In the genomic region with DNA sequence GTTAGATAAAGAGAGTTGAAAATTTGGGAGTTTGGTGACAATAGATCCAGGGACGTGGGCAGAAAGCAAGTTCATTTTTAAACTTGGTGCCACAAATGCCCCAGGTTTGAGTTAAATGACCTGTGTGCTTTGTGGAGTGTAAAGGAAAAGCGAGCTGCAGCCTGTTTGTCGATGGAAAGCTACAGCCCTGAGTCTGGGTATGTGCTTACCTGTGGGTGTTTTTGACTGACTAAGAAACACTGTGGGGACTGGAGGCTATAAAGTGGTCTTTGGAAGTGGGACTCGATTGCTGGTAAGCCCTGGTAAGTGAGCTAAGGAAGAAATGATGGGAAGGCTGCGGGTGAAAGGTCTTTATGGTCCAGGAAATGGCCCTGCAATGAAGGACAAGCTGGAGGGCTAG, we compare ENCODE assay signal across 21 mouse cellular contexts. TPM values are rescaled to one million over a fixed set of nuclear protein-coding genes. Genes with fewer than 3 reads are reported as not detected.
DNase-seq lines count a peak whose midpoint lies in the region; ATAC-seq lines count a peak whose summit lies in the region.
"Had no signal": no experiment of that assay in that cellular context is flagged by ENCODE, and none has a peak within 500 bp of the region (broad histone marks: within the 10 kb centered on the region; RNA-seq: fewer than 3 reads in every experiment).

No protein-coding gene starts in this region.

- H3K9ac ChIP-seq in heart, embryonic 16.5 days (ENCODE audit: low read length), result no peak overlapping the region
- H3K9ac ChIP-seq in kidney, embryonic 16.5 days (replicated peaks; ENCODE audit: low read length), result no peak overlapping the region
- H3K9ac ChIP-seq in intestine, embryonic 16.5 days (ENCODE audit: low read depth, low read length), result no peak overlapping the region
- H3K9ac ChIP-seq: embryonic facial prominence, embryonic 12.5 days; forebrain, postnatal 0 days; hindbrain, embryonic 13.5 days; limb, embryonic 15.5 days; midbrain, embryonic 15.5 days had no signal

- no peak for DNase-seq in heart, adult 9 months (ENCODE audit: low spot score in 2 of 2)
- DNase-seq in kidney, postnatal 14 days, result no peak
- peak; percentile 71 for DNase-seq in induced T-regulatory cell, adult 2 months (ENCODE audit: low read depth)
- no peak for DNase-seq in cerebellum, adult 11-12 months
- DNase-seq: adrenal gland, postnatal 10 days; cerebellum, adult 2 months; cerebellum, postnatal 25 days; forebrain, postnatal 0 days; gastrocnemius, postnatal 14 days; heart, adult 18-20 months; left cerebral cortex, postnatal 4 days; lung, postnatal 4 days had no signal

- no peaks in the 10 kb centered on the region for H3K27me3 ChIP-seq in heart, embryonic 16.5 days (ENCODE audit: control insufficient read depth, insufficient read depth, low read length)
- no peaks in the 10 kb centered on the region for H3K27me3 ChIP-seq in kidney, embryonic 16.5 days (ENCODE audit: insufficient read depth, low read length)
- H3K27me3 ChIP-seq in intestine, embryonic 16.5 days (replicated peaks; ENCODE audit: control insufficient read depth, insufficient read depth, low read length), result no peaks in the 10 kb centered on the region
- H3K27me3 ChIP-seq: embryonic facial prominence, embryonic 12.5 days; hindbrain, embryonic 13.5 days; limb, embryonic 15.5 days; midbrain, embryonic 15.5 days had no signal

- H3K9me3 ChIP-seq in heart, embryonic 16.5 days (replicated peaks; ENCODE audit: control insufficient read depth, low read length), result no peaks in the 10 kb centered on the region
- H3K9me3 ChIP-seq in kidney, embryonic 16.5 days (ENCODE audit: low read length), result no peaks in the 10 kb centered on the region
- H3K9me3 ChIP-seq in intestine, embryonic 16.5 days (ENCODE audit: control insufficient read depth, low read length), result no peaks in the 10 kb centered on the region
- H3K9me3 ChIP-seq: embryonic facial prominence, embryonic 12.5 days; hindbrain, embryonic 13.5 days; limb, embryonic 15.5 days; midbrain, embryonic 15.5 days had no signal

- WGBS in heart, embryonic 16.5 days, result 79% methylated on average over 5 of the region's 5 CpGs
- WGBS in kidney, embryonic 16.5 days, result 25% methylated on average over 5 of the region's 5 CpGs
- WGBS in intestine, embryonic 16.5 days, result 67% methylated on average over 5 of the region's 5 CpGs

- ATAC-seq in heart, embryonic 16.5 days (replicated peaks; ENCODE audit: extremely low read depth, insufficient read depth, low FRiP score), result no peak
- no peak for ATAC-seq in kidney, embryonic 16.5 days (ENCODE audit: low FRiP score, low TSS enrichment)
- ATAC-seq in intestine, embryonic 16.5 days, result no peak
- ATAC-seq: forebrain, postnatal 0 days; inflammation-experienced regulatory T-cells, adult 6 months; midbrain, embryonic 15.5 days had no signal

- peak overlapping the region; percentile 35; the same call in 1 of the 2 replicates for H3K27ac ChIP-seq in heart, embryonic 16.5 days (ENCODE audit: low read length)
- peak overlapping the region; percentile 67 for H3K27ac ChIP-seq in kidney, embryonic 16.5 days (ENCODE audit: low read length)
- peak overlapping the region; percentile 47; the same call in 1 of the 2 replicates for H3K27ac ChIP-seq in intestine, embryonic 16.5 days (ENCODE audit: low read length)
- H3K27ac ChIP-seq: embryonic facial prominence, embryonic 12.5 days; hindbrain, embryonic 13.5 days; limb, embryonic 15.5 days; midbrain, embryonic 15.5 days had no signal

- no peaks in the 10 kb centered on the region for H3K36me3 ChIP-seq in heart, embryonic 16.5 days (ENCODE audit: control insufficient read depth, insufficient read depth)
- H3K36me3 ChIP-seq in kidney, embryonic 16.5 days (ENCODE audit: insufficient read depth, low read length), result no peaks in the 10 kb centered on the region
- H3K36me3 ChIP-seq in intestine, embryonic 16.5 days (ENCODE audit: control insufficient read depth, insufficient read depth, low read length), result no peaks in the 10 kb centered on the region
- H3K36me3 ChIP-seq: embryonic facial prominence, embryonic 12.5 days; hindbrain, embryonic 13.5 days; limb, embryonic 15.5 days; midbrain, embryonic 15.5 days had no signal

- no peak overlapping the region for H3K4me2 ChIP-seq in heart, embryonic 16.5 days (ENCODE audit: low read depth, low read length)
- H3K4me2 ChIP-seq in kidney, embryonic 16.5 days (replicated peaks; ENCODE audit: low read depth, low read length), result no peak overlapping the region
- H3K4me2 ChIP-seq in intestine, embryonic 16.5 days (ENCODE audit: low read depth, low read length), result no peak overlapping the region
- H3K4me2 ChIP-seq: embryonic facial prominence, embryonic 12.5 days; hindbrain, embryonic 13.5 days; limb, embryonic 15.5 days; midbrain, embryonic 15.5 days had no signal

- no peak overlapping the region for H3K4me3 ChIP-seq in heart, embryonic 16.5 days (ENCODE audit: low read length)
- no peak overlapping the region for H3K4me3 ChIP-seq in kidney, embryonic 16.5 days (ENCODE audit: low read length)
- H3K4me3 ChIP-seq in intestine, embryonic 16.5 days (ENCODE audit: low read length), result no peak overlapping the region
- H3K4me3 ChIP-seq: embryonic facial prominence, embryonic 12.5 days; hindbrain, embryonic 13.5 days; limb, embryonic 15.5 days; midbrain, embryonic 15.5 days; myocyte had no signal

- peaks cover 15% of the 10 kb centered on the region for H3K4me1 ChIP-seq in heart, embryonic 16.5 days (ENCODE audit: control insufficient read depth, insufficient read depth, low read length)
- H3K4me1 ChIP-seq in kidney, embryonic 16.5 days (ENCODE audit: insufficient read depth, low read length), result peaks cover 15% of the 10 kb centered on the region
- peaks cover 5% of the 10 kb centered on the region; the same call in 1 of the 2 replicates for H3K4me1 ChIP-seq in intestine, embryonic 16.5 days (ENCODE audit: control insufficient read depth, insufficient read depth, low read length)
- H3K4me1 ChIP-seq: embryonic facial prominence, embryonic 12.5 days; midbrain, embryonic 15.5 days had no signal

RNA-seq across cellular contexts. Expression of a gene that starts 47.6 kb away (rescaled TPM):
- polyA plus RNA-seq in heart, embryonic 16.5 days (2015; fragmentation: Nextera tagmentation; extraction: Ambion mirVana), result 349 and 394 TPM in 2 replicates
- 422 and 474 TPM in 2 replicates for polyA plus RNA-seq in kidney, embryonic 16.5 days (2015; fragmentation: Nextera tagmentation; extraction: Ambion mirVana)
- polyA plus RNA-seq in intestine, embryonic 16.5 days (2015; fragmentation: Nextera tagmentation; extraction: Ambion mirVana), result 489 and 514 TPM in 2 replicates

RNA-seq across cellular contexts. Expression of a gene that starts 47.7 kb away (rescaled TPM):
- polyA plus RNA-seq in heart, embryonic 16.5 days (2015; fragmentation: Nextera tagmentation; extraction: Ambion mirVana), result 115 and 119 TPM in 2 replicates
- polyA plus RNA-seq in kidney, embryonic 16.5 days (2015; fragmentation: Nextera tagmentation; extraction: Ambion mirVana), result 80.3 and 86.2 TPM in 2 replicates
- polyA plus RNA-seq in intestine, embryonic 16.5 days (2015; fragmentation: Nextera tagmentation; extraction: Ambion mirVana), result 47.4 and 47.8 TPM in 2 replicates
